Mouse (Mus musculus) thymus, adult 2 months (tissue): Measurements from ENCODE around the gene Ryr2. TPM values are rescaled to one million over a fixed set of nuclear protein-coding genes. Genes with fewer than 3 reads are reported as not detected.
"Not testable (repeated sequence)": the region's sequence is repeated elsewhere in the genome, so short reads cannot be mapped to it uniquely, and the experiment has no call there.

Experiments used
- DNase-seq: peaks from one replicate; pipeline ENCODE4 v3.0.0; 2021
- H3K27ac ChIP-seq: fragments of 200-500 bp; 2 replicates; pipeline ENCODE4 v1.5.1; 2012; ENCODE audit warnings: low read length, control low read depth; ENCODE audit not compliant: control insufficient read depth, insufficient read depth
- H3K27me3 ChIP-seq: fragments of 200-500 bp; 2 replicates; pipeline ENCODE4 v1.6.1; 2012; ENCODE audit warnings: mild to moderate bottlenecking, low read length, moderate library complexity, mixed read lengths; ENCODE audit not compliant: control insufficient read depth, insufficient read depth
- H3K36me3 ChIP-seq: fragments of 200-500 bp; 2 replicates; pipeline ENCODE4 v1.6.1; 2012; ENCODE audit warnings: mild to moderate bottlenecking, low read length, moderate library complexity; ENCODE audit not compliant: control insufficient read depth, insufficient read depth
- H3K4me1 ChIP-seq: fragments of 200-500 bp; replicated peaks from 2 replicates; pipeline ENCODE4 v1.6.1; 2012; ENCODE audit warnings: low read length; ENCODE audit not compliant: control insufficient read depth, insufficient read depth
- H3K4me3 ChIP-seq: fragments of 200-500 bp; 2 replicates; pipeline ENCODE4 v1.5.1; 2012; ENCODE audit warnings: mild to moderate bottlenecking, low read length, control low read depth, moderate library complexity; ENCODE audit not compliant: control insufficient read depth, insufficient read depth
- CTCF ChIP-seq: fragments of 200-500 bp; IDR thresholded peaks from 2 replicates; pipeline ENCODE4 v1.5.1; 2012; ENCODE audit warnings: mild to moderate bottlenecking, control low read depth, low read length, moderate library complexity, borderline replicate concordance; ENCODE audit not compliant: control insufficient read depth, poor library complexity, insufficient read depth; ENCODE audit errors: extremely low read depth
- POLR2A ChIP-seq: fragments of 200-500 bp; IDR thresholded peaks from 2 replicates; pipeline ENCODE4 v1.6.1; 2012; ENCODE audit warnings: mild to moderate bottlenecking, low read length, control low read depth, moderate library complexity; ENCODE audit not compliant: control insufficient read depth, poor library complexity, insufficient read depth; ENCODE audit errors: extremely low read depth
- WGBS: fragments of 180-500 bp; shearing (Covaris S2); methylation state at CpG from one replicate; pipeline ENCODE4 v1.1.7; 2018; 5-methylcytosine and 5-hydroxymethylcytosine counted together
- polyA plus RNA-seq: library from polyadenylated mRNA; depleted of rRNA; stranded (reverse); fragments of >200 nt; gene quantifications from 2 replicates; pipeline ENCODE4 v1.2.3, GENCODE M21; 2012

Gene Ryr2
- polyA plus RNA-seq, 1 experiment: 3.6 TPM

GRCm38 (mm10) chr13:11825563-11826226 is 281.1 kb downstream of the Ryr2 start:
- H3K4me1 ChIP-seq: no peaks in the 10 kb centered on the region
- 97% methylated on average over 2 of the region's 2 CpGs for WGBS
- no peak for TF ChIP-seq CTCF
- TF ChIP-seq POLR2A: no peak
- DNase-seq: no peak
- H3K36me3 ChIP-seq: no peaks in the 10 kb centered on the region
- H3K27me3 ChIP-seq: no peaks in the 10 kb centered on the region
- no peak overlapping the region for H3K4me3 ChIP-seq
- no peak overlapping the region for H3K27ac ChIP-seq

GRCm38 (mm10) chr13:11818723-11819122 is 288.0 kb downstream of the Ryr2 start:
- Histone ChIP-seq H3K27ac (no peak overlapping the region), H3K27me3 (no peaks in the 10 kb centered on the region), H3K4me3 (no peak overlapping the region), H3K4me1 (no peaks in the 10 kb centered on the region), H3K36me3 (no peaks in the 10 kb centered on the region)
- DNase-seq: no peak
- TF ChIP-seq CTCF: no peak
- TF ChIP-seq POLR2A: no peak
- WGBS: 83% methylated on average over 3 of the region's 3 CpGs

GRCm38 (mm10) chr13:11809365-11809764 is 297.4 kb downstream of the Ryr2 start:
- not testable (repeated sequence) for H3K36me3 ChIP-seq, H3K27me3 ChIP-seq, H3K4me3 ChIP-seq, DNase-seq, H3K27ac ChIP-seq, H3K4me1 ChIP-seq
- 92% methylated on average over 1 of the region's 1 CpGs for WGBS

GRCm38 (mm10) chr13:11792536-11792935 is 314.2 kb downstream of the Ryr2 start:
- no peaks in the 10 kb centered on the region for H3K36me3 ChIP-seq
- no peak overlapping the region for H3K4me3 ChIP-seq
- 86% methylated on average over 3 of the region's 3 CpGs for WGBS
- no peak overlapping the region for H3K27ac ChIP-seq
- no peak for TF ChIP-seq CTCF
- TF ChIP-seq POLR2A: no peak
- H3K4me1 ChIP-seq: no peaks in the 10 kb centered on the region
- H3K27me3 ChIP-seq: no peaks in the 10 kb centered on the region
- DNase-seq: no peak

GRCm38 (mm10) chr13:11790536-11790935 is 316.2 kb downstream of the Ryr2 start:
- H3K27ac ChIP-seq: no peak overlapping the region
- WGBS: 92% methylated on average over 5 of the region's 5 CpGs
- no peaks in the 10 kb centered on the region for H3K4me1 ChIP-seq
- no peaks in the 10 kb centered on the region for H3K36me3 ChIP-seq
- H3K4me3 ChIP-seq: no peak overlapping the region
- no peak for TF ChIP-seq CTCF
- TF ChIP-seq POLR2A: no peak
- no peaks in the 10 kb centered on the region for H3K27me3 ChIP-seq
- DNase-seq: no peak

GRCm38 (mm10) chr13:11782411-11783155 is 324.2 kb downstream of the Ryr2 start:
- 87% methylated on average over 3 of the region's 3 CpGs for WGBS
- H3K36me3 ChIP-seq: no peaks in the 10 kb centered on the region
- DNase-seq: no peak
- no peaks in the 10 kb centered on the region for H3K4me1 ChIP-seq
- no peak for TF ChIP-seq POLR2A
- no peak for TF ChIP-seq CTCF
- no peak overlapping the region for H3K4me3 ChIP-seq
- no peak overlapping the region for H3K27ac ChIP-seq
- H3K27me3 ChIP-seq: no peaks in the 10 kb centered on the region
